Mouse (Mus musculus) kidney, adult 18-20 months (tissue): ENCODE measurements around the gene Cyfip1.

Experiments
- DNase-seq: peaks from one replicate; pipeline ENCODE4 v3.0.0; 2021

Cyfip1 gene

GRCm38 (mm10) chr7:55957916-55958315, 116.4 kb downstream of the Cyfip1 start:
- no peak for DNase-seq

- DNase-seq = no peak
Measured at GRCm38 (mm10) chr7:55959801-55960200, 118.3 kb downstream of the Cyfip1 start.

- no peak for DNase-seq
Measured at GRCm38 (mm10) chr7:55960506-55960905, 119.0 kb downstream of the Cyfip1 start.

GRCm38 (mm10) chr7:55962004-55962908, 120.7 kb downstream of the Cyfip1 start, which contains the start of gene Nipa2:
Nipa2 (minus strand) TSS chr7:55962476.
- DNase-seq = peak; percentile 96

- no peak for DNase-seq
Measured at GRCm38 (mm10) chr7:55966866-55967460, 125.4 kb downstream of the Cyfip1 start.

GRCm38 (mm10) chr7:55968258-55968901, 126.8 kb downstream of the Cyfip1 start:
- DNase-seq = no peak

- no peak for DNase-seq
Measured at GRCm38 (mm10) chr7:55969415-55969814, 127.9 kb downstream of the Cyfip1 start.

- no peak for DNase-seq
Measured at GRCm38 (mm10) chr7:55974429-55974828, 132.9 kb downstream of the Cyfip1 start.

GRCm38 (mm10) chr7:55981511-55981910, 140.0 kb downstream of the Cyfip1 start:
- no peak for DNase-seq
